Mouse (Mus musculus) intestine, postnatal 0 days (tissue): ENCODE results near the gene Chrd. TPM values are rescaled to one million over a fixed set of nuclear protein-coding genes. Genes with fewer than 3 reads are reported as not detected.

Experiments
- ATAC-seq: fragments of 200-750 bp; cut with Nextera tagmentation; 2 replicates; pipeline ENCODE4 v1.8.0; 2017; ENCODE audit warnings: mild to moderate bottlenecking, moderate TSS enrichment, moderate library complexity
- H3K27ac ChIP-seq: fragments of 300-500 bp; sonication (generic); 2 replicates; pipeline ENCODE4 v1.5.1; 2014; ENCODE audit warnings: mild to moderate bottlenecking, low read depth, low read length, moderate library complexity
- H3K27me3 ChIP-seq: fragments of 300-500 bp; sonication (generic); replicated peaks from 2 replicates; pipeline ENCODE4 v1.6.1; 2014; ENCODE audit warnings: low read length, mixed read lengths; ENCODE audit not compliant: control insufficient read depth, insufficient read depth
- H3K36me3 ChIP-seq: fragments of 300-500 bp; sonication (generic); 2 replicates; pipeline ENCODE4 v1.6.1; 2014; ENCODE audit warnings: mild to moderate bottlenecking, moderate library complexity; ENCODE audit not compliant: control insufficient read depth, insufficient read depth
- H3K4me1 ChIP-seq: fragments of 300-500 bp; sonication (generic); replicated peaks from 2 replicates; pipeline ENCODE4 v1.6.1; 2014; ENCODE audit warnings: antibody characterized with exemption, low read length, mixed read lengths; ENCODE audit not compliant: control insufficient read depth, insufficient read depth
- H3K4me2 ChIP-seq: fragments of 300-500 bp; sonication (generic); replicated peaks from 2 replicates; pipeline ENCODE4 v1.6.1; 2014; ENCODE audit warnings: low read depth, mild to moderate bottlenecking, moderate library complexity
- H3K4me3 ChIP-seq: fragments of 300-500 bp; sonication (generic); 2 replicates; pipeline ENCODE4 v1.5.1; 2014; ENCODE audit warnings: low read depth, low read length
- H3K9ac ChIP-seq: fragments of 300-500 bp; sonication (generic); 2 replicates; pipeline ENCODE4 v1.6.1; 2014; ENCODE audit warnings: mild to moderate bottlenecking, low read depth, low read length
- H3K9me3 ChIP-seq: fragments of 300-500 bp; sonication (generic); 2 replicates; pipeline ENCODE4 v1.6.1; 2016; ENCODE audit warnings: mixed run types; ENCODE audit not compliant: control insufficient read depth
- CTCF ChIP-seq: sonication (generic); IDR thresholded peaks from 2 replicates; pipeline ENCODE4 v1.5.1; 2016; ENCODE audit warnings: low read depth, mild to moderate bottlenecking, control low read depth, antibody characterized with exemption, moderate library complexity
- whole genome bisulfite sequencing: fragments of 180-500 bp; shearing (Covaris S2); extraction: QIAGEN DNeasy Blood & Tissue Kit; methylation state at CpG from one replicate; pipeline ENCODE4 v1.1.7; 2014; 5-methylcytosine and 5-hydroxymethylcytosine counted together
- polyA plus RNA-seq: library from polyadenylated mRNA; unstranded; fragments of >200 nt; fragmentation: Nextera tagmentation; extraction: Ambion mirVana; gene quantifications from 2 replicates; pipeline ENCODE4 v1.2.1, GENCODE M21; 2015

Chrd gene
- polyA plus RNA-seq, 1 experiment from 2014 or later, result 2.3 TPM

- H3K27ac ChIP-seq, result peak overlapping the region; percentile 97
- H3K4me1 ChIP-seq, result 0 out of 2 replicates have a peak, but pooled peaks cover 5% of the 10 kb centered on the region
- H3K9ac ChIP-seq, result peak overlapping the region; percentile 62
- H3K36me3 ChIP-seq, result peaks cover 30% of the 10 kb centered on the region
- no peak for ATAC-seq
- no peaks in the 10 kb centered on the region for H3K27me3 ChIP-seq
- H3K9me3 ChIP-seq, result no peaks in the 10 kb centered on the region
- H3K4me2 ChIP-seq, result peak overlapping the region; percentile 92
- peak overlapping the region; percentile 68 for H3K4me3 ChIP-seq
- no peak for TF ChIP-seq CTCF
- 2% methylated on average over 10 of the region's 12 CpGs for WGBS
These were observed 17.4 kb upstream of the Chrd start for GRCm38 (mm10) chr16:20715566-20715965.

- 0 out of 2 replicates have a peak, but pooled peaks cover 5% of the 10 kb centered on the region for H3K4me1 ChIP-seq
- H3K4me3 ChIP-seq, result peak overlapping the region; percentile 68
- peak overlapping the region; percentile 92 for H3K4me2 ChIP-seq
- under 1% methylated on average over 58 of the region's 68 CpGs for WGBS
- peak; percentile 56 for TF ChIP-seq CTCF
- peak; percentile 52 for ATAC-seq
- peak overlapping the region; percentile 97 for H3K27ac ChIP-seq
- no peaks in the 10 kb centered on the region for H3K9me3 ChIP-seq
- no peaks in the 10 kb centered on the region for H3K27me3 ChIP-seq
- peaks cover 25% of the 10 kb centered on the region for H3K36me3 ChIP-seq
- peak overlapping the region; percentile 62 for H3K9ac ChIP-seq
These were observed 16.7 kb upstream of the Chrd start for GRCm38 (mm10) chr16:20715976-20716840.

- TF ChIP-seq CTCF, result no peak
- 0 out of 2 replicates have a peak, but pooled peaks cover 5% of the 10 kb centered on the region for H3K4me1 ChIP-seq
- H3K4me2 ChIP-seq, result peak overlapping the region; percentile 92
- peaks cover 22% of the 10 kb centered on the region for H3K36me3 ChIP-seq
- peak overlapping the region; percentile 68 for H3K4me3 ChIP-seq
- peak overlapping the region; percentile 97 for H3K27ac ChIP-seq
- ATAC-seq, result no peak
- 0% methylated on average over 8 of the region's 8 CpGs for WGBS
- H3K9me3 ChIP-seq, result no peaks in the 10 kb centered on the region
- peak overlapping the region; percentile 62 for H3K9ac ChIP-seq
- H3K27me3 ChIP-seq, result no peaks in the 10 kb centered on the region
These were observed 16.1 kb upstream of the Chrd start for GRCm38 (mm10) chr16:20716841-20717180.

GRCm38 (mm10) chr16:20717181-20717977 is 15.5 kb upstream of the Chrd start, which contains the start of the genes Polr2h and Clcn2:
Gene Polr2h (plus strand): TSS chr16:20717665.
Gene Clcn2 (minus strand): TSS chr16:20717746.
- H3K9me3 ChIP-seq, result no peaks in the 10 kb centered on the region
- peak within 1 kb of the TSS; percentile 62 for H3K9ac ChIP-seq
- peak; percentile 92 for TF ChIP-seq CTCF
- peak within 1 kb of the TSS; percentile 92 for H3K4me2 ChIP-seq
- peaks cover 18% of the 10 kb centered on the region for H3K36me3 ChIP-seq
- WGBS, result under 1% methylated on average over 62 of the region's 62 CpGs
- peak within 1 kb of the TSS; percentile 68 for H3K4me3 ChIP-seq
- peak; percentile 90 for ATAC-seq
- no peaks in the 10 kb centered on the region for H3K27me3 ChIP-seq
- peak within 1 kb of the TSS; percentile 97 for H3K27ac ChIP-seq
- H3K4me1 ChIP-seq, result 0 out of 2 replicates have a peak, but pooled peaks cover 5% of the 10 kb centered on the region

- ATAC-seq, result no peak
- 2% methylated on average over 18 of the region's 18 CpGs for WGBS
These were observed 14.8 kb upstream of the Chrd start for GRCm38 (mm10) chr16:20717978-20718670.

More at GRCm38 (mm10) chr16:20717978-20718670, 14.8 kb upstream of the Chrd start:
- TF ChIP-seq CTCF, result no peak
- Histone ChIP-seq H3K4me1 (0 out of 2 replicates have a peak, but pooled peaks cover 5% of the 10 kb centered on the region), H3K9ac (peak overlapping the region; percentile 62), H3K4me3 (peak overlapping the region; percentile 68), H3K9me3 (no peaks in the 10 kb centered on the region), H3K27me3 (no peaks in the 10 kb centered on the region), H3K36me3 (peaks cover 12% of the 10 kb centered on the region), H3K27ac (peak overlapping the region; percentile 97), H3K4me2 (peak overlapping the region; percentile 92)
